Mouse (Mus musculus): ENCODE data around the gene Kcnd3. TPM values are rescaled to one million over a fixed set of nuclear protein-coding genes. Genes with fewer than 3 reads are reported as not detected.

The Kcnd3 gene
- polyA plus RNA-seq, 1 experiment from 2014 or later: 0.51 TPM

DNA sequence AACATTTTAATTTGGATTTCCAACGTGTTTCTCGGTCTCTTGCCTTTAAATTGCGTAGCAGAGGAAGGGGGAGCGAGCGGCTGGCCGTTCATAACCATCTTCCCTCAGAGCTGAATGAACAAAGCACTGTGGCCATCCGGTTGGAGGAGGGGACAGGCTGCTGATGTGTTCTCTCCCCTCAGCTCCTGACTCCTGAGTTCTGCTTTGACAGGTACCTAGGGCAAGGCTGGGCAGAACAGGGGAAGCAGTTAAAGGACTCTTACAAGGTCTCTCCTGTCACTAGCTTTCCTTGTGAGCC, 53.7 kb downstream of the Kcnd3 start:
- Histone ChIP-seq H3K9ac (no peak overlapping the region), H3K4me1 (no peaks in the 10 kb centered on the region), H3K27ac (no peak overlapping the region), H3K36me3 (no peaks in the 10 kb centered on the region), H3K9me3 (no peaks in the 10 kb centered on the region), H3K27me3 (no peaks in the 10 kb centered on the region), H3K4me2 (no peak overlapping the region), H3K4me3 (no peak overlapping the region)
- ATAC-seq (ENCODE audit: insufficient number of reproducible peaks, low FRiP score, low TSS enrichment, low read depth): no peak
- 64% methylated on average over 7 of the region's 7 CpGs for WGBS

- WGBS: 70% methylated on average over 4 of the region's 4 CpGs
Observed at GRCm38 (mm10) chr3:105506592-105506991, 54.5 kb downstream of the Kcnd3 start.

DNA sequence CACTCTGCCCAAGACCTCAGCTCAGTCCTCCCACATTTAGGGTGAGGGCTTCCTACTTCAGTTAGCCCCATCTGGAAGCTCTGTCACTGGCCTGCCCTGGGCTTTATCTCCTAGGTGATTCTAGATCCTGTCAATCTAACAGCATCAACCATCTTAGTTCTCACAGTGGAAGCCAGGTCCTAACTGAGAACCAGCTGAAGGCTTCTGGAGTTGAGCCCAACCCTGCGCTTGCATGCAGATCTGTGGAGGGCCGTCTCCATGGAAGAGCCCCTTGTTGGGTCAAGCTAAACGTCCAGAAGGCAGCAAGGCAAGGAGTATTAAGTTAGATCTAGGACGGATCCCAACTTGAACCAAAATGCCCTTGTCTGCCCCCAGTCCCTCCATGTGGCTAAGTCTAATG, 57.2 kb downstream of the Kcnd3 start:
- 70% methylated on average over 4 of the region's 4 CpGs for WGBS
- Histone ChIP-seq H3K4me2 (no peak overlapping the region), H3K27ac (no peak overlapping the region), H3K4me1 (no peaks in the 10 kb centered on the region), H3K36me3 (no peaks in the 10 kb centered on the region), H3K9me3 (no peaks in the 10 kb centered on the region), H3K4me3 (no peak overlapping the region), H3K9ac (no peak overlapping the region), H3K27me3 (no peaks in the 10 kb centered on the region)
- no peak for ATAC-seq (ENCODE audit: insufficient number of reproducible peaks, low FRiP score, low TSS enrichment, low read depth)

More at GRCm38 (mm10) chr3:105506592-105506991, 54.5 kb downstream of the Kcnd3 start:
- no peak overlapping the region for H3K4me3 ChIP-seq
- ATAC-seq (ENCODE audit: insufficient number of reproducible peaks, low FRiP score, low TSS enrichment, low read depth): no peak
- no peak overlapping the region for H3K9ac ChIP-seq
- no peak overlapping the region for H3K27ac ChIP-seq
- no peaks in the 10 kb centered on the region for H3K4me1 ChIP-seq
- H3K36me3 ChIP-seq: no peaks in the 10 kb centered on the region
- H3K4me2 ChIP-seq: no peak overlapping the region
- no peaks in the 10 kb centered on the region for H3K27me3 ChIP-seq
- H3K9me3 ChIP-seq: no peaks in the 10 kb centered on the region

DNA sequence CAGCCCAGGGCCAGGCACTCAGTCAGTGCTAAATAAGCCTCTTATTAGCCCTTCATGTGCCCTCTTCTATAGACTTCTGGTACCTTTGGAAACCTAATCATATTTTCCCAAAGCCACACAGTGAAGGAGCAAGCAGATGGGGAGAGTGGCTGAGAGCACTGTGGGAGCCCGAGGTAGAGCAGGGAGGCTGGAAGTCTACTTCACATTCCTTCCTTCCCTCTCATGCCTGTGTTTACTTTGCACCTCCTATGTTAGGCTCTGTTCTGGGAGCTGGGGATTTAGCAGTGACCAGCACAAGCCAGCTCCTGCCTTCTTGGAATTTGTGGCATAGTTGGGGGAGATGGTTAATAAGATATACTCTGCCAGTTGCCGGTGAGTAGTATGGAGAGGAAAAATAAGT, 59.7 kb downstream of the Kcnd3 start:
- Histone ChIP-seq H3K27me3 (no peaks in the 10 kb centered on the region), H3K9me3 (no peaks in the 10 kb centered on the region), H3K9ac (no peak overlapping the region), H3K4me2 (no peak overlapping the region), H3K4me1 (no peaks in the 10 kb centered on the region), H3K4me3 (no peak overlapping the region), H3K36me3 (no peaks in the 10 kb centered on the region), H3K27ac (no peak overlapping the region)
- ATAC-seq (ENCODE audit: insufficient number of reproducible peaks, low FRiP score, low TSS enrichment, low read depth): no peak
- 37% methylated on average over 2 of the region's 2 CpGs for WGBS

DNA sequence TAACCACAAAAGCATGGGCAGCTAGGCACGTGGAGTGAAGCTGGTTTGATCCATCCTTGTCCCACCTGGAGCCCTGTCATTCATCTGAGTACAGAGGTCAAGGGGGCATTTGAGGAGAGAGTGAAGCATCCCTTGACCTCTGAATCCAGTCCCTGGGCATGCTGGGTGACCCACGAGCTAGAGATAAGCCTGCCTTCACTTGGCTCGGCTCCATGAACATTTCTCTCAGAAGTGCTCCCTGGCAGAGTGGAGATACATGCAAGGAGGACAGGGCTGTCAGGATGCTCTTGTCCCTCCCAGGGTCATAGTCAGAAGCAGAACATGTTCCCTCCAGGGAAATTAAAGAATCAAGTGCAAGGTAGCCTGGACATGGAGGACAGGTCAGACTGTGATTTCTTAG, 62.1 kb downstream of the Kcnd3 start:
- H3K36me3 ChIP-seq: no peaks in the 10 kb centered on the region
- H3K4me2 ChIP-seq: no peak overlapping the region
- WGBS: 72% methylated on average over 3 of the region's 3 CpGs
- no peaks in the 10 kb centered on the region for H3K4me1 ChIP-seq
- H3K27me3 ChIP-seq: no peaks in the 10 kb centered on the region
- H3K9ac ChIP-seq: no peak overlapping the region
- no peak overlapping the region for H3K4me3 ChIP-seq
- H3K9me3 ChIP-seq: no peaks in the 10 kb centered on the region
- no peak overlapping the region for H3K27ac ChIP-seq
- ATAC-seq (ENCODE audit: insufficient number of reproducible peaks, low FRiP score, low TSS enrichment, low read depth): no peak

DNA sequence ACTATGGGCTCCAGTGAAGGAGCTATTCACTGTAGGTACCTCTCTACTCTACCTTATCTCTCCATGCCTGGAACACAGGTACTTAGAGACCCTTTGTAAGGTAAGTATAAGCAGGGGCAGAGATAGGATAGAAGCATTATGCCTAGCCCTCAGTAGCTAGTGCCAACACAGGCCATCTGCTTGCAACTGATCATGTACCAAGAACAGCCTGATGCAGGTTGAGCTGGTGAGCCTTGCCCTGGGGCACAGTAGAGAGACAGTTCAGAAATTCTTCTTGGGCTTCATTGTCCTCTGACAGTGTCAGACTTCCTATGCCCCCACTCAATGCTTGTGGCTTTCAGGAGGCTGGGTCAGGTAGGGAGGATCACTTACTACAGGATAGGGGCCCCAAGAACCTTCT, 62.9 kb downstream of the Kcnd3 start:
- no peak overlapping the region for H3K9ac ChIP-seq
- H3K36me3 ChIP-seq: no peaks in the 10 kb centered on the region
- no peaks in the 10 kb centered on the region for H3K27me3 ChIP-seq
- H3K4me2 ChIP-seq: no peak overlapping the region
- no peak for ATAC-seq (ENCODE audit: insufficient number of reproducible peaks, low FRiP score, low TSS enrichment, low read depth)
- no peak overlapping the region for H3K4me3 ChIP-seq
- H3K27ac ChIP-seq: no peak overlapping the region
- H3K9me3 ChIP-seq: no peaks in the 10 kb centered on the region
- H3K4me1 ChIP-seq: no peaks in the 10 kb centered on the region

DNA sequence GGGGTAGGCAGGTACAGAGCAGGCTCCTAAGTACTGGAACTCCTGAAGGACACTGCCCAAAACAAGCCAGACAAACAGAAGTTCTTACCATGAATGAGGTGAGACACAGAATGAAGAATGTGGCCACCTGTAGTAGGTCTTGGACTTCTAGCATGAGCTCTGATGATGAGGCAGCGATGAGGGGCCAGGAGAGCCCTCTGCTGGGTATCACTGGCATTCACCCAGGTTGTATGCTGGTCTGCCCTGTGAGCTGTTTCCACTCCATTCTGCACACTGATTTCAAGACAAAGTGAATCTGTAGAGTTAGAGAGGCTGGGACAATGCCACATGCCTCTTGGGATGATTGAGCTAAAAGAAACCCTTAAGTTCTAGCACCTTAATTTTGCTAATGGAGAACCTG, 63.5 kb downstream of the Kcnd3 start:
- Histone ChIP-seq H3K27me3 (no peaks in the 10 kb centered on the region), H3K4me2 (no peak overlapping the region), H3K4me3 (no peak overlapping the region), H3K36me3 (no peaks in the 10 kb centered on the region), H3K4me1 (no peaks in the 10 kb centered on the region), H3K9me3 (no peaks in the 10 kb centered on the region), H3K9ac (no peak overlapping the region), H3K27ac (no peak overlapping the region)
- WGBS: 81% methylated on average over 1 of the region's 1 CpGs
- no peak for ATAC-seq (ENCODE audit: insufficient number of reproducible peaks, low FRiP score, low TSS enrichment, low read depth)

DNA sequence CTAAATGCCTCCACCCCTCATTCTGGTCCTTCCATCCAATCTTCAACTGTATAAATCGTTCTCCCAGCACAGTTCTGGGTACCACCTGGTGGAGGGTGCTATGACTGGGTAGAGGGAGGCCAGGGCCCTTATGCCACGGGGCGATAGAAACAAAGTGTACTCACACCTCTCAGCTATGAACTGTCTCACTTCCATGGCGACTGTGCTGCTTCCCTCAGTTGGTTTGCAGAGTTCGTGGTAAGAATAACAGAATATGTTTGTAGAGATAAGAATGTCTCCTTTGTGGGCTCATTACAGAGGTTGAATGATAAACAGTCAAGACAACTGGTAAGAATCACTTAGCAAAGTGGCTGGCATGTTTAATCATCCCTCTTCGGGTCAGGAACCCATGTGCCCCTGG, 68.3 kb downstream of the Kcnd3 start:
- Histone ChIP-seq H3K9ac (no peak overlapping the region), H3K4me3 (no peak overlapping the region), H3K27me3 (no peaks in the 10 kb centered on the region), H3K9me3 (no peaks in the 10 kb centered on the region), H3K27ac (no peak overlapping the region), H3K4me2 (no peak overlapping the region), H3K4me1 (no peaks in the 10 kb centered on the region), H3K36me3 (no peaks in the 10 kb centered on the region)
- 73% methylated on average over 6 of the region's 6 CpGs for WGBS
- ATAC-seq (ENCODE audit: insufficient number of reproducible peaks, low FRiP score, low TSS enrichment, low read depth): no peak

DNA sequence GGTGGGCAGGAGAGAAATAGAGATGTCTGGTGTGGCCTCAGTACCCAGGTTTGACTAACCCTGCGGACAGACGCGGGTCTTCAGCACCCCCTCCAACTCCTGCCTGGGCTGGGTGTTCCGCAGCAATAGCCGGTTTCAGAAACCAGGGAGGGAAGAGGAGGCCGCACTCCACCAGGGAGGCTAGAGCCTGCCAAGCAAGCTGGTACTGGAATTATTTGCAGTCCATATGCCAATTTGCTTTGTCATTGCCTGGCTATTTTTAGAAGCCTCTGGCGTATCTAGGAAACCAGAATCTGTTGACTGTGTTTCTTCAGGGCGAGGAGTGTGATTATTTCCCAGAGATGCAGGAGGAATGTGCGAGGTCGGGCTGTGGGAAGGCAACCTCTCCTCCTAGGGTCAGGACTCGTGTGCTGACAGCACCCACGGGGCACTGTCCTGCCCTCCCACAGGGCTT, 69.1 kb downstream of the Kcnd3 start:
- WGBS: 76% methylated on average over 12 of the region's 12 CpGs
- Histone ChIP-seq H3K27me3 (no peaks in the 10 kb centered on the region), H3K4me1 (no peaks in the 10 kb centered on the region), H3K27ac (no peak overlapping the region), H3K9me3 (no peaks in the 10 kb centered on the region), H3K4me3 (no peak overlapping the region), H3K4me2 (no peak overlapping the region), H3K36me3 (no peaks in the 10 kb centered on the region), H3K9ac (no peak overlapping the region)
- 0 out of 2 replicates have a peak, but pooled peaks have one; percentile 55 for ATAC-seq (ENCODE audit: insufficient number of reproducible peaks, low FRiP score, low TSS enrichment, low read depth)

DNA sequence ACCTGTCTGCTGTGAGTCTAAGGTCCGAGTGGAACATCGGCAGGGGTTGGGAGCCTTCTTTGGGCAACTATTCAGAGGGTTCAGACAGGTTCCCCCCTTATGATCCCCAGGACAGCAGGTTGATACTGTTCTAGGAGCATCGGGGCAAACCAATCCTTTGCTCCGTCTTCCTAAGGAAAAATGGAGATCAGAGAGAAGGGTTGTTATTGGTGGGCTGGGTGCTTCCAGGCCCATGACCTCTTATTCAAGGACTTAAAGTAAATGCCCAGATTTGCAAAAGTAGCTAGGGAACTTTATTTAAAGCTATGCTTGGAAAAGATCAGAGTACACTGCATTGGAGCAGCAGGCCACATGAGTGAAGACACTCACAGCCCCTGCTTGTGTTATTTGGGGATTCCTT, 69.5 kb downstream of the Kcnd3 start:
- no peak overlapping the region for H3K4me2 ChIP-seq
- WGBS: 87% methylated on average over 4 of the region's 4 CpGs
- H3K36me3 ChIP-seq: no peaks in the 10 kb centered on the region
- H3K27me3 ChIP-seq: no peaks in the 10 kb centered on the region
- no peak overlapping the region for H3K9ac ChIP-seq
- no peak for ATAC-seq (ENCODE audit: insufficient number of reproducible peaks, low FRiP score, low TSS enrichment, low read depth)
- no peaks in the 10 kb centered on the region for H3K4me1 ChIP-seq
- H3K4me3 ChIP-seq: no peak overlapping the region
- no peaks in the 10 kb centered on the region for H3K9me3 ChIP-seq
- no peak overlapping the region for H3K27ac ChIP-seq

- WGBS: 74% methylated on average over 8 of the region's 8 CpGs
- no peak overlapping the region for H3K9ac ChIP-seq
- H3K4me3 ChIP-seq: no peak overlapping the region
- no peaks in the 10 kb centered on the region for H3K36me3 ChIP-seq
- no peak for ATAC-seq (ENCODE audit: insufficient number of reproducible peaks, low FRiP score, low TSS enrichment, low read depth)
- no peaks in the 10 kb centered on the region for H3K9me3 ChIP-seq
- H3K27ac ChIP-seq: no peak overlapping the region
- no peak overlapping the region for H3K4me2 ChIP-seq
- peaks cover 5% of the 10 kb centered on the region; the same call in 1 of the 2 replicates for H3K4me1 ChIP-seq
- no peaks in the 10 kb centered on the region for H3K27me3 ChIP-seq
Observed at GRCm38 (mm10) chr3:105528860-105529259, 76.7 kb downstream of the Kcnd3 start.

DNA sequence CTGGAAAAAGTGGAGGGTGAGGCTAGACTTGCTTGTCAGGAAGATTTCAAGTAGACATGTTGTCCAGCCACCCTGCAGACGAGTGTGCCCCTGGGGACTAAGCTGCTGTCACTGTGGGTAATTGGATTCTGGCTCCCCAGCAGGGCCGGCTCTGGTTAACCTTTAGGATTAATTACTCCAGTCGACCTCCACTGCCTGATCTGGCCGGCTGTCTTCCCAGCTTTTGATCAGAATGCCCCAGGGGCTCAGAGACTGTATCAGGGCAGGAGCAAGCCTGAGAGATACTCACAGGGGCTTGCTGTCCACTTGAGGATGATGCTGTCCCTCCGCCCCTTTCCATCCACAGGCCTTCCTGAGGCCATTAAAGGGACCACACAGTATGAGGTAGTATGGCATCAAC, 77.6 kb downstream of the Kcnd3 start:
- Histone ChIP-seq H3K4me2 (no peak overlapping the region), H3K27ac (no peak overlapping the region), H3K4me3 (no peak overlapping the region), H3K9ac (no peak overlapping the region), H3K27me3 (no peaks in the 10 kb centered on the region), H3K4me1 (peaks cover 5% of the 10 kb centered on the region; the same call in 1 of the 2 replicates), H3K9me3 (no peaks in the 10 kb centered on the region), H3K36me3 (no peaks in the 10 kb centered on the region)
- 12% methylated on average over 5 of the region's 5 CpGs for WGBS
- no peak for ATAC-seq (ENCODE audit: insufficient number of reproducible peaks, low FRiP score, low TSS enrichment, low read depth)

GRCm38 (mm10) chr3:105530363-105531130, 78.4 kb downstream of the Kcnd3 start:
- Histone ChIP-seq H3K27ac (no peak overlapping the region), H3K27me3 (no peaks in the 10 kb centered on the region), H3K9me3 (no peaks in the 10 kb centered on the region), H3K4me3 (no peak overlapping the region), H3K36me3 (no peaks in the 10 kb centered on the region), H3K9ac (no peak overlapping the region), H3K4me1 (peaks cover 5% of the 10 kb centered on the region; the same call in 1 of the 2 replicates), H3K4me2 (no peak overlapping the region)
- WGBS: 19% methylated on average over 11 of the region's 11 CpGs
- no peak for ATAC-seq (ENCODE audit: insufficient number of reproducible peaks, low FRiP score, low TSS enrichment, low read depth)
